Mouse (Mus musculus) small intestine, adult 2 months (tissue): ENCODE measurements around the gene Timm10.

Experiments
- CTCF ChIP-seq: fragments of 200-500 bp; IDR thresholded peaks from 2 replicates; pipeline ENCODE4 v1.5.1; 2012; ENCODE audit warnings: low read depth, mild to moderate bottlenecking, control low read depth, inconsistent platforms, low read length, moderate library complexity, mixed read lengths; ENCODE audit not compliant: insufficient replicate concordance, insufficient read length; ENCODE audit errors: extremely low read depth
- POLR2A ChIP-seq: fragments of 200-500 bp; IDR thresholded peaks from 2 replicates; pipeline ENCODE4 v1.6.1; 2012; ENCODE audit warnings: low read depth, mild to moderate bottlenecking, control low read depth, inconsistent platforms, low read length, moderate library complexity

- no peak for TF ChIP-seq CTCF
- no peak for TF ChIP-seq POLR2A
Measured at GRCm38 (mm10) chr2:84806546-84806945, 20.3 kb upstream of the Timm10 start.
